ENCODE assay signal across 10 mouse cellular contexts in genomic region chr6:37593033-37593374, GRCm38 (mm10).
A peak's percentile ranks its signal among the peaks of the same experiment; 100 is the strongest.
DNase-seq lines count a peak whose midpoint lies in the region; ATAC-seq and TF ChIP-seq lines count a peak whose summit lies in the region.
"Had no signal": no experiment of that assay in that cellular context is flagged by ENCODE, and none has a peak within 500 bp of the region (broad histone marks: within the 10 kb centered on the region; RNA-seq: fewer than 3 reads in every experiment).

No protein-coding gene starts in this region.

- no peak overlapping the region for H3K4me2 ChIP-seq in kidney, embryonic 16.5 days (replicated peaks; ENCODE audit: low read depth, low read length)
- H3K4me2 ChIP-seq in embryonic facial prominence, embryonic 13.5 days, result peak overlapping the region; percentile 23; the same call in 1 of the 2 replicates
- peak overlapping the region; percentile 40 for H3K4me2 ChIP-seq in hindbrain, embryonic 12.5 days (replicated peaks)
- H3K4me2 ChIP-seq in midbrain, postnatal 0 days (ENCODE audit: low read depth, low read length, poor library complexity, severe bottlenecking), result peak overlapping the region; percentile 7
- H3K4me2 ChIP-seq: embryonic facial prominence, embryonic 15.5 days had no signal

- TF ChIP-seq CTCF in midbrain, postnatal 0 days (IDR thresholded peaks at IDR 0.05), result no peak

- ATAC-seq in kidney, embryonic 16.5 days (ENCODE audit: low FRiP score, low TSS enrichment), result no peak
- ATAC-seq in embryonic facial prominence, embryonic 13.5 days (ENCODE audit: insufficient number of reproducible peaks, insufficient read depth, low FRiP score, low TSS enrichment, low read depth), result no peak
- no peak for ATAC-seq in hindbrain, embryonic 12.5 days (ENCODE audit: low FRiP score)
- no peak for ATAC-seq in midbrain, postnatal 0 days (ENCODE audit: low FRiP score)
- no peak for ATAC-seq in monocyte, adult 5-6 weeks (replicated peaks; ENCODE audit: insufficient number of reproducible peaks, low FRiP score, low TSS enrichment, poor library complexity, severe bottlenecking)

- H3K9ac ChIP-seq in kidney, embryonic 16.5 days (replicated peaks; ENCODE audit: low read length), result no peak overlapping the region
- H3K9ac ChIP-seq in embryonic facial prominence, embryonic 13.5 days, result no peak overlapping the region
- H3K9ac ChIP-seq in hindbrain, embryonic 12.5 days, result peak overlapping the region; percentile 41; the same call in 1 of the 2 replicates
- no peak overlapping the region for H3K9ac ChIP-seq in midbrain, postnatal 0 days (replicated peaks; ENCODE audit: low read length, poor library complexity, severe bottlenecking)
- H3K9ac ChIP-seq: embryonic facial prominence, embryonic 15.5 days had no signal

- no peaks in the 10 kb centered on the region for H3K36me3 ChIP-seq in kidney, embryonic 16.5 days (ENCODE audit: insufficient read depth, low read length)
- no peaks in the 10 kb centered on the region for H3K36me3 ChIP-seq in embryonic facial prominence, embryonic 13.5 days
- H3K36me3 ChIP-seq in hindbrain, embryonic 12.5 days, result no peaks in the 10 kb centered on the region
- no peaks in the 10 kb centered on the region for H3K36me3 ChIP-seq in midbrain, postnatal 0 days (ENCODE audit: insufficient read depth, low read length)
- H3K36me3 ChIP-seq: embryonic facial prominence, embryonic 15.5 days had no signal

- H3K9me3 ChIP-seq in kidney, embryonic 16.5 days (ENCODE audit: low read length), result no peaks in the 10 kb centered on the region
- no peaks in the 10 kb centered on the region for H3K9me3 ChIP-seq in embryonic facial prominence, embryonic 13.5 days
- no peaks in the 10 kb centered on the region for H3K9me3 ChIP-seq in hindbrain, embryonic 12.5 days (replicated peaks)
- H3K9me3 ChIP-seq in midbrain, postnatal 0 days (ENCODE audit: low read length), result no peaks in the 10 kb centered on the region
- H3K9me3 ChIP-seq: embryonic facial prominence, embryonic 15.5 days had no signal

- H3K27me3 ChIP-seq in kidney, embryonic 16.5 days (ENCODE audit: insufficient read depth, low read length), result no peaks in the 10 kb centered on the region
- no peaks in the 10 kb centered on the region for H3K27me3 ChIP-seq in embryonic facial prominence, embryonic 13.5 days
- no peaks in the 10 kb centered on the region for H3K27me3 ChIP-seq in hindbrain, embryonic 12.5 days
- no peaks in the 10 kb centered on the region for H3K27me3 ChIP-seq in midbrain, postnatal 0 days (ENCODE audit: insufficient read depth, low read length)
- H3K27me3 ChIP-seq: embryonic facial prominence, embryonic 15.5 days; megakaryocyte, embryonic 14.5 days had no signal

- H3K27ac ChIP-seq in kidney, embryonic 16.5 days (ENCODE audit: low read length), result peak overlapping the region; percentile 74
- H3K27ac ChIP-seq in embryonic facial prominence, embryonic 13.5 days, result 0 out of 2 replicates have a peak overlapping the region, but pooled peaks have one; percentile 36
- H3K27ac ChIP-seq in hindbrain, embryonic 12.5 days, result peak overlapping the region; percentile 93
- peak overlapping the region; percentile 48 for H3K27ac ChIP-seq in midbrain, postnatal 0 days (ENCODE audit: low read depth, low read length)
- H3K27ac ChIP-seq: embryonic facial prominence, embryonic 15.5 days had no signal

- no peak overlapping the region for H3K4me3 ChIP-seq in kidney, embryonic 16.5 days (ENCODE audit: low read length)
- no peak overlapping the region for H3K4me3 ChIP-seq in embryonic facial prominence, embryonic 13.5 days
- H3K4me3 ChIP-seq in hindbrain, embryonic 12.5 days, result 0 out of 2 replicates have a peak overlapping the region, but pooled peaks have one; percentile 0
- no peak overlapping the region for H3K4me3 ChIP-seq in midbrain, postnatal 0 days (ENCODE audit: low read depth, low read length)
- H3K4me3 ChIP-seq: embryonic facial prominence, embryonic 15.5 days; megakaryocyte, embryonic 14.5 days had no signal

- WGBS in kidney, embryonic 16.5 days, result 72% methylated on average over 6 of the region's 6 CpGs
- 58% methylated on average over 6 of the region's 6 CpGs for WGBS in embryonic facial prominence, embryonic 13.5 days
- WGBS in hindbrain, embryonic 12.5 days, result 35% methylated on average over 6 of the region's 6 CpGs
- 9% methylated on average over 6 of the region's 6 CpGs for WGBS in midbrain, postnatal 0 days

- no peak for DNase-seq in kidney, adult 9 months
- peak; percentile 17 for DNase-seq in midbrain, postnatal 0 days (ENCODE audit: low spot score)
- no peak for DNase-seq in adrenal gland, adult 18-20 months (ENCODE audit: low spot score in 2 of 2)
- no peak for DNase-seq in spleen, adult 18-20 months

- H3K4me1 ChIP-seq in kidney, embryonic 16.5 days (ENCODE audit: insufficient read depth, low read length), result peaks cover 18% of the 10 kb centered on the region
- H3K4me1 ChIP-seq in embryonic facial prominence, embryonic 13.5 days, result peaks cover 9% of the 10 kb centered on the region; the same call in 1 of the 2 replicates
- peaks cover 18% of the 10 kb centered on the region for H3K4me1 ChIP-seq in hindbrain, embryonic 12.5 days
- H3K4me1 ChIP-seq in midbrain, postnatal 0 days (ENCODE audit: insufficient read depth, low read length), result peaks cover 3% of the 10 kb centered on the region; the same call in 1 of the 2 replicates
- H3K4me1 ChIP-seq: embryonic facial prominence, embryonic 15.5 days had no signal

Comparison
In these comparisons a context has a peak if more than half of its experiments do, and no peak if none do; other contexts are left out.
1. H3K27ac ChIP-seq: peak in every context shown above with its lines; median percentile 93 in hindbrain, embryonic 12.5 days; 74 in kidney, embryonic 16.5 days; 48 in midbrain, postnatal 0 days; 36 in embryonic facial prominence, embryonic 13.5 days.